22 mouse cellular contexts compared by ENCODE assay signal in genomic region chr4:130323607-130324006, GRCm38 (mm10). TPM values are rescaled to one million over a fixed set of nuclear protein-coding genes. Genes with fewer than 3 reads are reported as not detected.
DNase-seq lines count a peak whose midpoint lies in the region; ATAC-seq and TF ChIP-seq lines count a peak whose summit lies in the region.
"Had no signal": no experiment of that assay in that cellular context is flagged by ENCODE, and none has a peak within 500 bp of the region (broad histone marks: within the 10 kb centered on the region; RNA-seq: fewer than 3 reads in every experiment).

No protein-coding gene starts in this region.

- H3K9me3 ChIP-seq in heart, embryonic 11.5 days (replicated peaks; ENCODE audit: control insufficient read depth, low read length): no peaks in the 10 kb centered on the region
- H3K9me3 ChIP-seq: forebrain, embryonic 13.5 days; limb, embryonic 15.5 days; megakaryocyte, embryonic 14.5 days had no signal

- TF ChIP-seq CTCF in layer of hippocampus, adult 2 months (conservative IDR thresholded peaks at IDR 0.05): no peak
- no peak for TF ChIP-seq CTCF in bone marrow macrophage, adult 2 months (IDR thresholded peaks at IDR 0.05; ENCODE audit: low read depth, low read length)
- no peak for TF ChIP-seq CTCF in thymus, adult 2 months (IDR thresholded peaks at IDR 0.05; ENCODE audit: borderline replicate concordance, control insufficient read depth, extremely low read depth, insufficient read depth, low read length, poor library complexity)

- WGBS in heart, embryonic 11.5 days (ENCODE audit: insufficient replicate concordance): 43% methylated on average over 5 of the region's 5 CpGs
- 95% methylated on average over 5 of the region's 5 CpGs for WGBS in thymus, adult 2 months

- H3K4me1 ChIP-seq in bone marrow macrophage, adult 2 months (ENCODE audit: control insufficient read depth, insufficient read depth, low read length): peaks cover 13% of the 10 kb centered on the region
- peaks cover 18% of the 10 kb centered on the region for H3K4me1 ChIP-seq in heart, embryonic 11.5 days (ENCODE audit: control insufficient read depth, insufficient read depth, low read length)
- H3K4me1 ChIP-seq in thymus, adult 2 months (replicated peaks; ENCODE audit: control insufficient read depth, insufficient read depth, low read length): no peaks in the 10 kb centered on the region
- H3K4me1 ChIP-seq: forebrain, embryonic 13.5 days; limb, embryonic 15.5 days had no signal

- H3K9ac ChIP-seq in heart, embryonic 11.5 days (ENCODE audit: low read depth, low read length): peak overlapping the region; percentile 36; the same call in 1 of the 2 replicates
- H3K9ac ChIP-seq: forebrain, embryonic 13.5 days; limb, embryonic 15.5 days; liver, postnatal 0 days had no signal

- TF ChIP-seq POLR2A in bone marrow macrophage, adult 2 months (IDR thresholded peaks at IDR 0.05; ENCODE audit: borderline replicate concordance, low read depth, low read length): no peak
- no peak for TF ChIP-seq POLR2A in thymus, adult 2 months (IDR thresholded peaks at IDR 0.05; ENCODE audit: control insufficient read depth, extremely low read depth, insufficient read depth, low read length, poor library complexity)

- peaks cover 15% of the 10 kb centered on the region for H3K36me3 ChIP-seq in heart, embryonic 11.5 days (ENCODE audit: control insufficient read depth, insufficient read depth, low read length)
- H3K36me3 ChIP-seq in thymus, adult 2 months (ENCODE audit: control insufficient read depth, insufficient read depth, low read length): peaks cover 22% of the 10 kb centered on the region

- peak overlapping the region; percentile 64 for H3K27ac ChIP-seq in layer of hippocampus, adult 2 months
- peak overlapping the region; percentile 35; the same call in 1 of the 2 replicates for H3K27ac ChIP-seq in bone marrow macrophage, adult 2 months (ENCODE audit: insufficient read depth, low read depth, low read length)
- H3K27ac ChIP-seq in heart, embryonic 11.5 days (ENCODE audit: low read depth, low read length): peak overlapping the region; percentile 38; the same call in 1 of the 2 replicates
- no peak overlapping the region for H3K27ac ChIP-seq in thymus, adult 2 months (ENCODE audit: control insufficient read depth, insufficient read depth, low read length)
- H3K27ac ChIP-seq: forebrain, embryonic 13.5 days; limb, embryonic 15.5 days had no signal

- intact Hi-C loops in heart, postnatal 10 days (cut with DNase I): no loop called here

- DNase-seq in layer of hippocampus, adult 2 months (ENCODE audit: low spot score in 2 of 2): no peak
- no peak for DNase-seq in layer of hippocampus, postnatal 25 days (ENCODE audit: extremely low spot score in 1 of 2, low spot score in 1 of 2)
- DNase-seq in heart, postnatal 10 days: peak; percentile 82 to 87
- DNase-seq in frontal cortex, postnatal 10 days (ENCODE audit: low spot score in 2 of 2): no peak
- no peak for DNase-seq in thymus, adult 2 months
- DNase-seq: adrenal gland, adult 2 months; B cell, adult 2 months; cerebellum, adult 9-11 months; kidney, adult 18-20 months; kidney, postnatal 10 days; liver, postnatal 0 days; midbrain, embryonic 14.5 days; right cerebral cortex, postnatal 14 days had no signal

- 0 out of 2 replicates have a peak overlapping the region, but pooled peaks have one; percentile 7 for H3K4me2 ChIP-seq in heart, embryonic 11.5 days
- H3K4me2 ChIP-seq: forebrain, embryonic 13.5 days; limb, embryonic 15.5 days had no signal

- no peak for ATAC-seq in heart, embryonic 11.5 days (replicated peaks; ENCODE audit: insufficient number of reproducible peaks, low FRiP score, low TSS enrichment)
- ATAC-seq: forebrain, embryonic 13.5 days; liver, postnatal 0 days had no signal

- no peak overlapping the region for H3K4me3 ChIP-seq in layer of hippocampus, adult 2 months
- H3K4me3 ChIP-seq in bone marrow macrophage, adult 2 months (ENCODE audit: insufficient read depth, low read length): no peak overlapping the region
- H3K4me3 ChIP-seq in heart, embryonic 11.5 days (ENCODE audit: low read depth, low read length): no peak overlapping the region
- no peak overlapping the region for H3K4me3 ChIP-seq in thymus, adult 2 months (ENCODE audit: control insufficient read depth, insufficient read depth, low read length)
- H3K4me3 ChIP-seq: forebrain, embryonic 13.5 days; limb, embryonic 15.5 days; megakaryocyte, embryonic 14.5 days had no signal

- no peaks in the 10 kb centered on the region for H3K27me3 ChIP-seq in heart, embryonic 11.5 days (ENCODE audit: control insufficient read depth, insufficient read depth, low read length)
- H3K27me3 ChIP-seq in thymus, adult 2 months (ENCODE audit: control insufficient read depth, insufficient read depth, low read length): no peaks in the 10 kb centered on the region
- H3K27me3 ChIP-seq: forebrain, embryonic 13.5 days; limb, embryonic 15.5 days; megakaryocyte, embryonic 14.5 days had no signal

RNA-seq across cellular contexts. Expression of gene Gm10570, which starts 15.1 kb away (rescaled TPM):
- 1 to 10 TPM; 1.3 to 1.6 TPM for total RNA-seq in layer of hippocampus, adult 2 months (2021)
- total RNA-seq in layer of hippocampus, postnatal 25 days (2021): 1 to 10 TPM; 1.2 to 1.4 TPM
- not detected in 2 replicates for polyA plus RNA-seq in bone marrow macrophage, adult 2 months (2012; ENCODE audit: insufficient read depth, insufficient read length, missing spikeins)
- polyA plus RNA-seq in heart, embryonic 11.5 days (2014; fragmentation: Nextera tagmentation; extraction: Ambion mirVana): 0.82 TPM in 1 of 2 replicates, not detected in the other
- total RNA-seq in heart, postnatal 10 days (2021): 1 to 10 TPM in 1 of 2 experiments, not detected in 1; 1.1 TPM
- polyA plus RNA-seq in thymus, adult 2 months (2012; rRNA removed): 0.46 TPM in 1 of 2 replicates, not detected in the other
- total RNA-seq: adrenal gland, adult 2 months; neutrophil, adult 5-6 weeks had no signal
- polyA plus RNA-seq: gonadal fat pad, adult 2 months; hindbrain, embryonic 11.5 days; limb, embryonic 15.5 days; liver, postnatal 0 days; midbrain, embryonic 14.5 days; stomach, embryonic 16.5 days had no signal

RNA-seq across cellular contexts. Expression of gene Fabp3, which starts 15.2 kb away (rescaled TPM):
- 10 to 100 TPM; 88.5 to 92.2 TPM for total RNA-seq in layer of hippocampus, adult 2 months (2021)
- 100 to 1,000 TPM; 108 to 111 TPM for total RNA-seq in layer of hippocampus, postnatal 25 days (2021)
- 3.0 and 3.9 TPM in 2 replicates for polyA plus RNA-seq in bone marrow macrophage, adult 2 months (2012; ENCODE audit: insufficient read depth, insufficient read length, missing spikeins)
- polyA plus RNA-seq in heart, embryonic 11.5 days (2014; fragmentation: Nextera tagmentation; extraction: Ambion mirVana): 514 and 562 TPM in 2 replicates
- 1,000 to 10,000 TPM; 7,205 to 8,003 TPM for total RNA-seq in heart, postnatal 10 days (2021)
- polyA plus RNA-seq in thymus, adult 2 months (2012; rRNA removed): 18.3 and 222 TPM in 2 replicates
- total RNA-seq: neutrophil, adult 5-6 weeks had no signal

RNA-seq across cellular contexts. Expression of gene Zcchc17, which starts 36.1 kb away (rescaled TPM):
- total RNA-seq in layer of hippocampus, adult 2 months (2021): 10 to 100 TPM; 66.1 to 66.5 TPM
- 10 to 100 TPM; 65.4 to 67.7 TPM for total RNA-seq in layer of hippocampus, postnatal 25 days (2021)
- polyA plus RNA-seq in bone marrow macrophage, adult 2 months (2012; ENCODE audit: insufficient read depth, insufficient read length, missing spikeins): 40.5 and 42.9 TPM in 2 replicates
- 50.9 and 56.5 TPM in 2 replicates for polyA plus RNA-seq in heart, embryonic 11.5 days (2014; fragmentation: Nextera tagmentation; extraction: Ambion mirVana)
- total RNA-seq in heart, postnatal 10 days (2021): 10 to 100 TPM; 24.6 to 25.4 TPM
- polyA plus RNA-seq in thymus, adult 2 months (2012; rRNA removed): 34.3 and 36.8 TPM in 2 replicates

RNA-seq across cellular contexts. Expression of gene Snrnp40, which starts 36.3 kb away (rescaled TPM):
- 10 to 100 TPM; 32.4 to 33.8 TPM for total RNA-seq in layer of hippocampus, adult 2 months (2021)
- 10 to 100 TPM; 28.8 to 31.3 TPM for total RNA-seq in layer of hippocampus, postnatal 25 days (2021)
- polyA plus RNA-seq in bone marrow macrophage, adult 2 months (2012; ENCODE audit: insufficient read depth, insufficient read length, missing spikeins): 24.3 and 26.6 TPM in 2 replicates
- polyA plus RNA-seq in heart, embryonic 11.5 days (2014; fragmentation: Nextera tagmentation; extraction: Ambion mirVana): 87.0 and 94.0 TPM in 2 replicates
- total RNA-seq in heart, postnatal 10 days (2021): 10 to 100 TPM; 26.1 to 29.9 TPM
- polyA plus RNA-seq in thymus, adult 2 months (2012; rRNA removed): 78.4 and 83.6 TPM in 2 replicates

RNA-seq across cellular contexts. Expression of gene Serinc2, which starts 44.6 kb away (rescaled TPM):
- total RNA-seq in layer of hippocampus, adult 2 months (2021): 10 to 100 TPM; 11.1 to 14.1 TPM
- total RNA-seq in layer of hippocampus, postnatal 25 days (2021): 10 to 100 TPM in 1 of 2 experiments, 1 to 10 TPM in 1; 9.2 to 12.9 TPM
- 1.0 and 1.3 TPM in 2 replicates for polyA plus RNA-seq in bone marrow macrophage, adult 2 months (2012; ENCODE audit: insufficient read depth, insufficient read length, missing spikeins)
- 10.8 and 11.6 TPM in 2 replicates for polyA plus RNA-seq in heart, embryonic 11.5 days (2014; fragmentation: Nextera tagmentation; extraction: Ambion mirVana)
- total RNA-seq in heart, postnatal 10 days (2021): 1 to 10 TPM; 3.0 to 3.1 TPM
- 13.3 and 16.5 TPM in 2 replicates for polyA plus RNA-seq in thymus, adult 2 months (2012; rRNA removed)
- total RNA-seq: neutrophil, adult 5-6 weeks had no signal

Comparison
In these comparisons a context has a peak if more than half of its experiments do, and no peak if none do; other contexts are left out.
1. DNase-seq: peak in heart, postnatal 10 days (2 of 2); none in layer of hippocampus, adult 2 months (0 of 2), layer of hippocampus, postnatal 25 days (0 of 2), frontal cortex, postnatal 10 days (0 of 2) and thymus, adult 2 months (single experiment).
2. RNA of gene Fabp3, which starts 15.2 kb away (total RNA-seq): 7,205 to 8,003 TPM in heart, postnatal 10 days; 108 to 111 TPM in layer of hippocampus, postnatal 25 days and 88.5 to 92.2 TPM in layer of hippocampus, adult 2 months; every median in the first group is over 10 times any median in the second.